Mouse (Mus musculus): Measurements from ENCODE around the gene Kcnj6.

DNA sequence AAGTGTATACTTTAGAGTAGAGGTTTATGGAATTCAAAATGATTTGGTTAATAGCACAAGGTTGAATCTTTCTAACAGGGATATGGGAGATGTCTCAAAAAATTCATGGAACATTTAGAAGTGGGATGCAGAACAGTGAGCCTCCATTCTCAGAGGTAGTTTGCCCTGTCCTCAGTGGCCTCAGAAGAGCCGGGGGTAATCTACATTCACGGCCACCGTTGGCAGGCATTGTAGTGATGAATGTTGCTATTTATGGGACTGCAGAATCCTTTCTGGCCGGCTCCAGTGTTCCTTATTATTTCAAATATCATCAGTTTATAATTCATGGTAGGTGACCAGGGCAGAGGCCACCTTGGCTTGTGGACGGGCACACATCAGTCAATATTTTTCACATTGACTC, 174.9 kb downstream of the Kcnj6 start:
- TF ChIP-seq CTCF (IDR thresholded peaks at IDR 0.05; ENCODE audit: extremely low read depth, insufficient read length, insufficient replicate concordance, low read depth, low read length), result no peak
- no peak for TF ChIP-seq POLR2A (IDR thresholded peaks at IDR 0.05; ENCODE audit: low read depth, low read length)

Data from small intestine, adult 2 months (tissue).